Mouse (Mus musculus) ES-Bruce4 (cell line): Measurements from ENCODE around the gene Prkn.

ENCODE experiments used
- CTCF ChIP-seq: IDR thresholded peaks from one replicate; pipeline ENCODE4 v1.8.1; 2011; ENCODE audit warnings: low read depth, low read length
- POLR2A ChIP-seq: IDR thresholded peaks from one replicate; pipeline ENCODE4 v1.8.1; 2011; ENCODE audit warnings: low read length; ENCODE audit not compliant: insufficient read depth

DNA sequence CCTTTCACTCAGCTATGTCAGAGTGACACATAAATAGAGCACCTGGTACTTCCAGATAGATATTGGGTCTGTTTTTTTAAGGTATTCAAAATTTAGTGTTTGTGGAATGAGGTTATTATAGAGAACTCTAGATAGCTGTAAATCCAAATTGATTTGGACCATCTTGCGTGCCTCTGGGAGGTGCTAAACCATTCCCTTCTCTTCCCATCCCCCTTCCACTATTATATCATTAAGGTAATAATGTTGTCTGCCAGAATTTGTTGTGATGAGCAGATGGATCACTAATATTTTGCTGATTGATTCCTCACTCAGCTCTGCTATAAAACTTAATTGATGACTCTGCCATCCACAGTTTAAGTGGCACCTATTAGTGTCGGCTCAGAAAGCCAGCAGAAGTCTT lies 625.9 kb downstream of the Prkn start:
- TF ChIP-seq CTCF (no peak), POLR2A (no peak)
